Mouse (Mus musculus) MEL (cell line): ENCODE data around the gene Maml1. TPM values are rescaled to one million over a fixed set of nuclear protein-coding genes. Genes with fewer than 3 reads are reported as not detected.

ENCODE experiments used
- DNase-seq: peaks from one replicate; pipeline ENCODE4 v3.0.0; 2011; ENCODE audit warnings: low read depth, low spot score
- H3K27ac ChIP-seq: 2 replicates; pipeline ENCODE4 v1.5.1; 2012; ENCODE audit warnings: low read depth, mild to moderate bottlenecking, control low read depth, low read length, moderate library complexity; ENCODE audit not compliant: control insufficient read depth
- H3K27me3 ChIP-seq, 2 experiments: fragments of 150-350 bp in 1 of 2; sonication (generic) in 1 of 2; 2 replicates each; pipeline ENCODE4 v1.6.1; 2012; ENCODE audit warnings: low read length in 2 of 2, mild to moderate bottlenecking in 2 of 2, improper control_type of control experiment in 1 of 2, moderate library complexity in 1 of 2; ENCODE audit not compliant: insufficient read depth in 2 of 2, control insufficient read depth in 1 of 2
- H3K36me3 ChIP-seq, 2 experiments: 2 replicates each; pipeline ENCODE4 v1.6.1; 2012 to 2014; ENCODE audit warnings: low read length in 2 of 2, improper control_type of control experiment in 1 of 2, inconsistent platforms in 1 of 2, mild to moderate bottlenecking in 1 of 2; ENCODE audit not compliant: insufficient read depth in 2 of 2, control insufficient read depth in 1 of 2
- H3K4me1 ChIP-seq, 2 experiments: fragments of 150-350 bp in 1 of 2; sonication (generic) in 1 of 2; 2 replicates each; pipeline ENCODE4 v1.6.1; 2012; ENCODE audit warnings: low read length in 2 of 2, improper control_type of control experiment in 1 of 2, mild to moderate bottlenecking in 1 of 2; ENCODE audit not compliant: insufficient read depth in 2 of 2, control insufficient read depth in 1 of 2
- H3K4me3 ChIP-seq, 2 experiments: fragments of 150-350 bp in 1 of 2; sonication (generic) in 1 of 2; 2 replicates each; pipeline ENCODE4 v1.5.1; 2012; ENCODE audit warnings: low read depth in 2 of 2, low read length in 2 of 2, mild to moderate bottlenecking in 2 of 2, moderate library complexity in 2 of 2, control low read depth in 1 of 2, improper control_type of control experiment in 1 of 2; ENCODE audit not compliant: control insufficient read depth in 1 of 2, insufficient read depth in 1 of 2
- H3K79me2 ChIP-seq: 2 replicates; pipeline ENCODE4 v1.6.1; 2012; ENCODE audit warnings: mild to moderate bottlenecking, low read length, moderate library complexity; ENCODE audit not compliant: control insufficient read depth, poor library complexity, insufficient read depth
- H3K9ac ChIP-seq: 2 replicates; pipeline ENCODE4 v1.6.1; 2012; ENCODE audit warnings: low read depth, mild to moderate bottlenecking, control low read depth, low read length, moderate library complexity; ENCODE audit not compliant: control insufficient read depth, poor library complexity, severe bottlenecking
- H3K9me3 ChIP-seq: fragments of 150-350 bp; sonication (generic); replicated peaks from 2 replicates; pipeline ENCODE4 v1.6.1; 2012; ENCODE audit warnings: mild to moderate bottlenecking, low read length, improper control_type of control experiment, moderate library complexity; ENCODE audit not compliant: insufficient read depth
- BHLHE40 ChIP-seq: IDR thresholded peaks from 2 replicates; pipeline ENCODE4 v1.6.1; 2012; ENCODE audit warnings: low read depth, mild to moderate bottlenecking, inconsistent platforms, low read length, improper control_type of control experiment, borderline replicate concordance
- CHD2 ChIP-seq: IDR thresholded peaks from 2 replicates; pipeline ENCODE4 v1.6.1; 2011; ENCODE audit warnings: low read length, improper control_type of control experiment
- ETS1 ChIP-seq: IDR thresholded peaks from 2 replicates; pipeline ENCODE4 v1.6.1; 2012; ENCODE audit warnings: low read depth, mild to moderate bottlenecking, inconsistent platforms, low read length, improper control_type of control experiment, moderate library complexity
- GABPA ChIP-seq: IDR thresholded peaks from 2 replicates; pipeline ENCODE4 v1.6.1; 2012; ENCODE audit warnings: low read depth, mild to moderate bottlenecking, inconsistent platforms, low read length, improper control_type of control experiment, moderate library complexity
- JUND ChIP-seq: IDR thresholded peaks from 2 replicates; pipeline ENCODE4 v1.6.1; 2011; ENCODE audit warnings: low read depth, mild to moderate bottlenecking, improper control_type of control experiment, low read length
- MAFK ChIP-seq: IDR thresholded peaks from 2 replicates; pipeline ENCODE4 v1.6.1; 2011; ENCODE audit warnings: low read depth, mild to moderate bottlenecking, low read length, improper control_type of control experiment, borderline replicate concordance
- MAX ChIP-seq: IDR thresholded peaks from 2 replicates; pipeline ENCODE4 v1.6.1; 2011; ENCODE audit warnings: low read length, improper control_type of control experiment
- MAZ ChIP-seq: IDR thresholded peaks from 2 replicates; pipeline ENCODE4 v1.6.1; 2012; ENCODE audit warnings: low read depth, mild to moderate bottlenecking, inconsistent platforms, low read length, improper control_type of control experiment
- MEF2A ChIP-seq: IDR thresholded peaks from 2 replicates; pipeline ENCODE4 v1.6.1; 2014; ENCODE audit warnings: low read depth, mild to moderate bottlenecking, inconsistent platforms, low read length, improper control_type of control experiment; ENCODE audit not compliant: poor library complexity, insufficient replicate concordance, severe bottlenecking; ENCODE audit errors: extremely low read depth
- MXI1 ChIP-seq: IDR thresholded peaks from 2 replicates; pipeline ENCODE4 v1.6.1; 2011; ENCODE audit warnings: mild to moderate bottlenecking, low read depth, low read length, improper control_type of control experiment
- MYB ChIP-seq: IDR thresholded peaks from 2 replicates; pipeline ENCODE4 v1.6.1; 2011; ENCODE audit warnings: mild to moderate bottlenecking, low read depth, low read length, improper control_type of control experiment
- MYC ChIP-seq: IDR thresholded peaks from 2 replicates; pipeline ENCODE4 v1.6.1; 2011; ENCODE audit warnings: low read depth, mild to moderate bottlenecking, low read length, improper control_type of control experiment, moderate library complexity
- NRF1 ChIP-seq: IDR thresholded peaks from 2 replicates; pipeline ENCODE4 v1.6.1; 2014; ENCODE audit warnings: low read depth, mild to moderate bottlenecking, inconsistent platforms, low read length, improper control_type of control experiment, moderate library complexity; ENCODE audit not compliant: poor library complexity, insufficient read depth, severe bottlenecking
- POLR2A ChIP-seq, 2 experiments: IDR thresholded peaks; 2 replicates each; pipeline ENCODE4 v1.6.1; 2011 to 2012; ENCODE audit warnings: low read length in 2 of 2, mild to moderate bottlenecking in 2 of 2, control low read depth in 1 of 2, improper control_type of control experiment in 1 of 2, low read depth in 1 of 2, moderate library complexity in 1 of 2; ENCODE audit not compliant: control insufficient read depth in 1 of 2, insufficient read depth in 1 of 2, poor library complexity in 1 of 2
- POLR2AphosphoS5 ChIP-seq: IDR thresholded peaks from 2 replicates; pipeline ENCODE4 v1.6.1; 2012; ENCODE audit warnings: low read depth, borderline replicate concordance, mild to moderate bottlenecking, inconsistent platforms, low read length, moderate library complexity, mixed read lengths
- SIN3A ChIP-seq: IDR thresholded peaks from 2 replicates; pipeline ENCODE4 v1.6.1; 2012; ENCODE audit warnings: low read length, improper control_type of control experiment, inconsistent platforms
- SMC3 ChIP-seq: IDR thresholded peaks from 2 replicates; pipeline ENCODE4 v1.6.1; 2011; ENCODE audit warnings: low read depth, low read length, improper control_type of control experiment
- TAL1 ChIP-seq: IDR thresholded peaks from 2 replicates; pipeline ENCODE4 v1.6.1; 2012; ENCODE audit warnings: mild to moderate bottlenecking, inconsistent platforms, low read length, moderate library complexity, mixed read lengths
- TBP ChIP-seq: IDR thresholded peaks from 2 replicates; pipeline ENCODE4 v1.8.0; 2011; ENCODE audit warnings: low read depth, low read length, improper control_type of control experiment
- TCF12 ChIP-seq: IDR thresholded peaks from 2 replicates; pipeline ENCODE4 v1.6.1; 2014; ENCODE audit warnings: low read depth, mild to moderate bottlenecking, inconsistent platforms, low read length, improper control_type of control experiment, moderate library complexity
- UBTF ChIP-seq: IDR thresholded peaks from 2 replicates; pipeline ENCODE4 v1.6.1; 2012; ENCODE audit warnings: low read depth, mild to moderate bottlenecking, inconsistent platforms, low read length, improper control_type of control experiment, moderate library complexity, borderline replicate concordance; ENCODE audit not compliant: insufficient read depth
- USF1 ChIP-seq: IDR thresholded peaks from 2 replicates; pipeline ENCODE4 v1.6.1; 2014; ENCODE audit warnings: low read depth, mild to moderate bottlenecking, inconsistent platforms, low read length, improper control_type of control experiment, moderate library complexity
- ZC3H11A ChIP-seq: IDR thresholded peaks from 2 replicates; pipeline ENCODE4 v1.6.1; 2012; ENCODE audit warnings: low read depth, mild to moderate bottlenecking, inconsistent platforms, low read length, improper control_type of control experiment
- ZKSCAN1 ChIP-seq: IDR thresholded peaks from 2 replicates; pipeline ENCODE4 v1.6.1; 2012; ENCODE audit warnings: low read depth, mild to moderate bottlenecking, inconsistent platforms, low read length, improper control_type of control experiment, moderate library complexity
- ZMIZ1 ChIP-seq: IDR thresholded peaks from 2 replicates; pipeline ENCODE4 v1.6.1; 2012; ENCODE audit warnings: low read depth, mild to moderate bottlenecking, inconsistent platforms, low read length, improper control_type of control experiment, moderate library complexity
- ZNF384 ChIP-seq: IDR thresholded peaks from 2 replicates; pipeline ENCODE4 v1.6.1; 2012; ENCODE audit warnings: low read depth, mild to moderate bottlenecking, inconsistent platforms, low read length, improper control_type of control experiment
- polyA plus RNA-seq, 2 experiments: library from polyadenylated mRNA; stranded (reverse) in 1 of 2; unstranded in 1 of 2; fragments of >175 nt in 1 of 2; fragments of >200 nt in 1 of 2; gene quantifications; 2 replicates each; pipeline versions ENCODE4 v1.2.1 to v1.2.4; 2012; ENCODE audit warnings: low replicate concordance in 2 of 2, low read depth in 1 of 2; ENCODE audit not compliant: insufficient read length in 2 of 2, insufficient read depth in 1 of 2, missing spikeins in 1 of 2
- total RNA-seq: library from RNA; depleted of rRNA; stranded (reverse); fragments of 300-350 nt; gene quantifications from 2 replicates; pipeline ENCODE4 v1.2.3, GENCODE M21; 2012

Maml1 gene
- total and polyA plus RNA-seq, 3 experiments = 3.8 to 12.6 TPM; not detected in 1

DNA sequence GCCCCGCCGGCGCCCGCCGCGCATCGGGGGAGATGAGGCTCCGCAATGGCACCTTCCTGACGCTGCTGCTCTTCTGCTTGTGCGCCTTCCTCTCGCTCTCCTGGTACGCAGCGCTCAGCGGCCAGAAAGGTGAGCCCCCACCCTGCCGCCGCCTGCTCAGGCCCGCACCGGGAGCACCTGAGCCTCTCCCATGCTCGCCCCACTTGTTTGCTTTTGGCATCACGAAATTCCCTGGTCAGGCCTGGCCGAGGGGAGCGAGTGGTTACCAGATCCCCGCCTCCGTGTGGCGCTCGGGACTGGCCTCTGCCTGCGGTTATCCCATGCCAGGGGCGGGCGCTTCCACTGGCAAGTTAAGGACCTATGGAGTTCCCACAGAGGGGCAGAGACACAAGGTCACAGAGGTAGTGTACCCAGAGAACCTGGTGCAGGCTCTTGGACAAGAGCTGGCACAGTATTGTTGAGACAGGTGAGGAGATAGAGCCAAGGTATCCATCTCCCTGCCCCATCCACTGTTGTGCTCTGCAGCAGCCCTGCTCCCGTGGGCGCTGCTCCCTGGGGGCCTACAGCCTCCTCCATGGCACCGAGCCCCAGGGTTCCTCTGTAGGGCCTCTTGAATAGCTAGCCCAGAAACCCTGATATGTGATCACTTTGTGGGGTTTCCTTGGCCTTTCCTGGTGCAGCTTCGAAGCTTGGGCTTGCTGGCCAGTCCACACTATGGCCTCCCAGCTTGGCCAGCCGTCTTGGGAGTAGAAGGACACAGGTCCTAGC is 66.3 kb downstream of the Maml1 start:
- TF ChIP-seq MXI1 (peak; percentile 31; the same call in 1 of the 2 replicates), UBTF (peak; percentile 61; the same call in 1 of the 2 replicates), MAFK (no peak), MAZ (0 out of 2 replicates have a peak, but pooled peaks have one; percentile 13)
- TF ChIP-seq, all 39 proteins: peak for 3
- peak overlapping the region; percentile 42 for H3K27ac ChIP-seq
- H3K27me3 ChIP-seq = no peaks in the 10 kb centered on the region
- DNase-seq = peak; percentile 69
- H3K9ac ChIP-seq = peak overlapping the region; percentile 87
- peaks cover 0 to 12% of the 10 kb centered on the region in 2 experiments; a peak in 2 of 4 replicates for H3K36me3 ChIP-seq
- H3K4me1 ChIP-seq = peaks cover 6 to 21% of the 10 kb centered on the region in 2 experiments; a peak in 3 of 4 replicates
- H3K79me2 ChIP-seq = peaks cover 12% of the 10 kb centered on the region
- H3K4me3 ChIP-seq = peak overlapping the region; percentile 81 to 91
- no peaks in the 10 kb centered on the region for H3K9me3 ChIP-seq

DNA sequence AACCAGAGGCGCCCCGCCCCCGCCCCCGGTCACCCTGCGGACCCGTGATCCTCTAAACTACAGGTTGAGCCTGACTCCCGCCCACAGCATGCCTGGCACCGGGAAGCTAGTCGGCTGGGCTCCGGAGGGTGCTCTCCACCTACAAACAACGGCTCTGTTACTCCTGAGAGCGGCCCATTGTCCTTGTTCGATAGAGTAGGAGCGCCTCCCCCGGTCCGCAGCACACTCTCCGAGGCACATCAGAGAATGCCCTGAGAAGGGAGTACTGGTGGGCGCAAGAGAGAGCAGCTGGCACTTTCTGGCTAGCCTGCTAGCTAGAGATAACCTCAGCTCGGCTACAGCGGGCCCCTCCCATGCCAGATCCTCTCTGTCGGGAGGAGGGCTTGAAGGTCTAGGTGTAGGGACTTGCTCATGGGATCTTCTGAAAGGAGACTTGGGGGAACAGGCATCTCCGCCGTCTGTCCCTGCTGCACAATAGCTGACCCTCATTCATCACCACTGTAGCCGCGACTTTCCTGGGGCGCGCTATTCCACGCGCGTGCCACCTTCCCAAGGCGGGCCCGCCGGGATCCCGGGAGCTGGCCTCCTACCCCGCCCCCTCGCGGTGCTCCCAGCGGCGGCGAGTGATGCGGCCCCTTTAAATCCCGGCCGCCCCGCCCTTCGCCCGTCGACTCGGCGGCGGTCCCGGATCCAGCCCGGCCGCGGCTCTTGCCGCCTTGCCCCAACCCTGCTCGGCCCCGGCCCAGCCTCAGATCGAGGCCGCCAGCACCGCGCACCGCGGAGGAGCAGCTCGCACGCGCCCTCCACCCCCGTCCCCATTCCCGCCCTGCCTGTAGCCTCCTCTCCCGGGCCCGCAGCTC is 67.2 kb downstream of the Maml1 start:
- peaks cover 12% of the 10 kb centered on the region for H3K79me2 ChIP-seq
- H3K27me3 ChIP-seq = no peaks in the 10 kb centered on the region
- no peaks in the 10 kb centered on the region for H3K9me3 ChIP-seq
- H3K4me3 ChIP-seq = peak overlapping the region; percentile 81 to 91
- H3K9ac ChIP-seq = peak overlapping the region; percentile 87
- DNase-seq = peak; percentile 97
- peak overlapping the region; percentile 84 for H3K27ac ChIP-seq
- H3K36me3 ChIP-seq = peaks cover 0 to 12% of the 10 kb centered on the region in 2 experiments; a peak in 2 of 4 replicates
- peaks cover 6 to 21% of the 10 kb centered on the region in 2 experiments; a peak in 3 of 4 replicates for H3K4me1 ChIP-seq
- peak; percentile 87 for TF ChIP-seq SIN3A
- peak; percentile 75 to 77 for TF ChIP-seq POLR2A (IDR thresholded peaks at IDR 0.05; ENCODE audit: control insufficient read depth in 1 of 2, insufficient read depth in 1 of 2, low read depth in 1 of 2, low read length in 2 of 2, poor library complexity in 1 of 2)
- TF ChIP-seq MXI1 = no peak; the same call in 1 of the 2 replicates
- TF ChIP-seq MYB = no peak
- TF ChIP-seq ZMIZ1 = peak; percentile 72
- TF ChIP-seq ETS1 = peak; percentile 86
- peak; percentile 45; the same call in 1 of the 2 replicates for TF ChIP-seq MYC
- TF ChIP-seq ZKSCAN1 = no peak
- TF ChIP-seq BHLHE40 = no peak
- no peak for TF ChIP-seq SMC3
- TF ChIP-seq POLR2AphosphoS5 = 0 out of 2 replicates have a peak, but pooled peaks have one; percentile 58
- no peak for TF ChIP-seq ZNF384
- no peak for TF ChIP-seq MEF2A
- peak; percentile 18; the same call in 1 of the 2 replicates for TF ChIP-seq USF1
- TF ChIP-seq MAZ = peak; percentile 91
- no peak for TF ChIP-seq CHD2
- TF ChIP-seq MAFK = no peak
- TF ChIP-seq JUND = no peak
- peak; percentile 97 for TF ChIP-seq TAL1
- TF ChIP-seq NRF1 = no peak; the same call in 1 of the 2 replicates
- TF ChIP-seq GABPA = no peak
- peak; percentile 56; the same call in 1 of the 2 replicates for TF ChIP-seq MAX
- TF ChIP-seq TBP = peak; percentile 80
- no peak for TF ChIP-seq ZC3H11A
- TF ChIP-seq TCF12 = peak; percentile 90
